Mouse (Mus musculus) left cerebral cortex, postnatal 25 days (tissue): ENCODE results near the gene Vmn2r86. TPM values are rescaled to one million over a fixed set of nuclear protein-coding genes. Genes with fewer than 3 reads are reported as not detected.
"Not testable (repeated sequence)": the region's sequence is repeated elsewhere in the genome, so short reads cannot be mapped to it uniquely, and the experiment has no call there.

Source experiments
- DNase-seq, 2 experiments: peaks; one replicate each; pipeline ENCODE4 v3.0.0; 2022; ENCODE audit warnings: low spot score in 2 of 2, mixed read lengths in 1 of 2
- intact Hi-C: fragments of 180-260 bp; cut with DNase I; formaldehyde crosslinking; loops from one replicate; pipeline ENCODE4 v1.15.1; 2025
- total RNA-seq, 2 experiments: library from RNA; stranded (reverse); gene quantifications; 2 replicates each; pipeline ENCODE4 v1.2.3; 2021

The Vmn2r86 gene
- under 1 TPM; 0.25 to 0.60 TPM for total RNA-seq

DNA sequence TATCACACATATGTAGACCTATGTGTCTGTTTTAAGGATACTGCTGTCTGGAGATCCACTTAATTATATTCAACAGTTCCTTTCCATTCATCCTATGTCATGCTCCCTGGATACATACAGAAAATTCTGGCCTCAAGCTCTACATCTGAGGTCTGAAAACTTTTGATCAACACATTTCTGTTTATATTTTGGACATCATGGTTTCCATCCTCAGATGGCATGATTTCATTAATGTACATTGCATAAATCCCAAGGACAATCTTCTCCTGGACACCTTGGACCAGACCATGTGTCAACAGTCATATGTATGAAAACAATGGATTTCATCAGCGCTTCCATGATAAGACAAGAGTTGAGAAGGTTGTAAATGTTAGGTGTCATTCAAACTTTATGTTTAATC, at the start of gene Vmn2r86:
Gene Vmn2r86, minus strand, starts transcription at position 101 of the 400 bp plus-strand sequence.
- DNase-seq, intact Hi-C loops: not testable (repeated sequence)

DNA sequence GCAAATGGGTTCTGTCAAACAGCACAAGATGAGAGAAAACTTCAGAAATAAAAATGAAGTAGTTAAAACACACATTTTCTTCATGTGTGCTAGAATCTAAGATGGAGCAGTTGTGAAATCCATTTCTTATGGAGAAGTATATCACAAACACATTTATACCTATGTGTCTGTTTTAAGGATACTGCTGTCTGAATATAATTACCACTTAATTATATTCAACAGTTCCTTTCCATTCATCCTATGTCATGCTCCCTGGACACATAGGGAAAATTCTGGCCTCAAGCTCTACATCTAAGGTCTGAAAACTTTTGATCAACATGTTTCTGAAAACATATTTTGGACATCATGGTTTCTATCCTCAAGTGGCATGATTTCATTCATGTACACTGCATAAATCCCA, 41.4 kb upstream of the Vmn2r86 start, which contains the start of gene Vmn2r87:
Gene Vmn2r87, minus strand, starts transcription at position 101 of the 400 bp plus-strand sequence.
- intact Hi-C loops: no loop called here
- no peak for DNase-seq

DNA sequence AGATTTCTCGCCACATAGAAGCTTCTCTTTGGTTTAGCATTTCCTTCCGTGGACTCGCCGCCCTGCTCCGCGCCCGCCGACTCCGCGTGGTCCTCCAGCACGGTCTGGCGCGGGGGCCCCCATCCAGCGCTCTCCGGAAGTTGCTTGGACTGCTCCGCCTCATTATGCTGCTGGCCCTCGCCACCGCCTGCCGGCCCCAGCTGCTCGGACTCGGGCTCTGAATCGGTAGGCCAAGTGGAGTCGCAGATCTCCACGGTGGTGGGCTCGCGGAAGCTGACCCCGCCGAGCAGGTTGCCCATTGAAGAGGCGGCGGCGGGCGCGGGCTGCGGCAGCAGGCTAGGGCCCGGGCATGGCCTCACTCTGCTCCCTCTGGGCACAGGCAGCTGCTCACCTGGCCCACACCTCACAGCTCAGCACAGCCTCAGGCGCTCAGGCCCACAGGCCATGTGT, 14.5 kb upstream of the Vmn2r86 start:
- peak; percentile 2 to 24 for DNase-seq
- intact Hi-C loops: no loop called here

DNA sequence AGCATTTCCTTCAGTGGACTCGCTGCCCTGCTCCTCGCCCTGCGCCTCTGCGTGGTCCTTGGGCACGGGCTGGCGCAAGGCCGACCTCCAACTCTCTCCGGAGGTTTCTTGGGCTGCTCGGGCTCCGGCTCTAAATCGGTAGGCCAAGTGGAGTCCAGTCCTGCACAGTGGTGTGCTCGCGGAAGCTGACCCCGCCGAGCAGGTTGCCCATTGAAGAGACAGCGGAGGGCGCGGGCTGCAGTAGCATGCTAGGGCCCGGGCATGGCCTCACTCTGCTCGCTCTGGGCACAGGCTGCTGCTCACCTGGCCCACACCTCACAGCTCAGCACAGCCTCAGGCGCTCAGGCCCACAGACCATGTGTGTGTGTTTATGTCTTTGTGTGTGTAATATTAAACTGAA, 11.1 kb downstream of the Vmn2r86 start:
- no peak for DNase-seq
- intact Hi-C loops: no loop called here

DNA sequence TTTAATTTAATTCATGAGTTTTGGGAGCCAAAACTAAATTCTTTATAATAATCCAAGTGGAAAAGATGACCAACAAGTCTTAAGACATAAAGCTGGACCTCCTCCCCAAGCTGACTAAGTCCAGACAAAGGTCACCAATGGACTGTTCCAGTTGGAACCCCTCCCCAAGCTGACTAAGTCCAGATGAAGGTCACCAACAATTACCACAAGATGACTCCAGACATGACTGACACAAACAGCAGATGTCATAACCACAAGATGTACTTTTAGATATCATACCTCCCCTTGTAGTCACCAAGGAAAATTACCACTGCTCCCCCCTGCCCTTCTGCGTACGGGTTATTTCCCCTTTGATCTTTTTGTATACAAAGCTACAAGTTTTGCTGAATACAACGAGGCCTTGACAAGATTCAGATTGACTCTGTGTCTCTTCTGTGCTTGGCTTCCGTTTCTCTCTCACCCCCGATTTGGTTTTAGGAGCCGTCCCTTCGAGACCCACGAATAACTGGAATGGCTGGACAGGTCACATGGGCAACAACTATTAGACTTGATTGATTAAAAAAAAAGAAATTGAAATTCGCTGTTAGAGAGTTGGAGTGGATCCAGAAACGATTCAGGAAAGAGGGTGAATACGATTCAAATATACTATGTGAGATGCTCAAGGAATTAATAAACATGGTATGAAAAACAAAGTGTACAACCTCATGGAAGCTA, 21.5 kb downstream of the Vmn2r86 start:
- DNase-seq, intact Hi-C loops: not testable (repeated sequence)

DNA sequence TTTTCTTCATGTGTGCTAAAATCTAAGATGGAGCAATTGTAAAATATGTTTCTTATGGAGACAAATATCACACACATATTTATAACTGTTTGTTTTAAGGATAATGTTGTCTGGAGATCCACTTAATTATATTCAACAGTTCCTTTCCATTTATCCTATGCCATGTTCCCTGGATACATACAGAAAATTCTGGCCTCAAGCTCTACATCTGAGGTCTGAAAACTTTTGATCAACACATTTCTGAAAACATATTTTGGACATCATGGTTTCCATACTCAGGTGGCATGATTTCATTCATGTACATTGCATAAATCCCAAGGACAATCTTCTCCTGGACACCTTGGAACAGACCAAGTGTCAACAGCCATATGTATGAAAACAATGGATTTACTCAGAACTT, 26.2 kb downstream of the Vmn2r86 start, which contains the start of gene Vmn2r85:
Gene Vmn2r85, minus strand, starts transcription at position 101 of the 400 bp plus-strand sequence.
- intact Hi-C loops, DNase-seq: not testable (repeated sequence)

DNA sequence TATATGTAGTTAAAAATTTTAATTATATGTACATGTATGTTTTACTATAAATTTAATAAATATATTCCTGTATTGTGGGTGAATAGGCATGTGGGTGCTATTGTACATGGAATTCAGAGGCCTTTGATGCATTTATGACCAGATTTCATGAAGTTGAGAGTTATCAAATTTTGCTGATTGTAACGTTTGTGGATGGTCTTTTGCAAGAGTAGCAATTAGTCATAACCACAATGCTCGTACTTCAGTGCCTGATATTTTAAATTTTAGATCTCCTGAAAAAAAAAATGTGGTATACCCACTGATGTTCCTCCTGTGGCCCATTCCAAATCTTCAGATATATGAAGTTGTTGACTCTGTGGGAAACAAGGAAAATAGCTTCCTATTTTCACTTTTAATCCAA, 33.5 kb downstream of the Vmn2r86 start:
- intact Hi-C loops, DNase-seq: not testable (repeated sequence)

DNA sequence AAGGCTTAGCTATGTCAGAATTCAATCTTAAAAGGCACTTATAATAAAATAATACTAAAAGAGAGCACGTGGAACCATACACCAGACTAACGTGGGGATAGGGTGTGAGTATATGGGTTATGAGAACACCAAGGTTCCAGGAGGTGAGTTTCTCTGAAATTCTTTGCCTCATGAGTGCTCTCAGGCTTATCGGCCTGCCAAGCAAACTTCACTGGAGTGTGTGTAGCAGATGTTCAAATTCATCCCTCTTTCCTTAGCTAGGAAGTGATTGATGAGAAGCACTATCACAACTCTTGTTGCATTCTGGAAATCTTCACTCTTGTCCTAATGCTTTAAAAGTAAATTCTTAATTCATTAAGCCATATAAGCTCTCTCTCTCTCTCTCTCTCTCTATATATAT, 35.4 kb downstream of the Vmn2r86 start:
- intact Hi-C loops: no loop called here
- DNase-seq: no peak

DNA sequence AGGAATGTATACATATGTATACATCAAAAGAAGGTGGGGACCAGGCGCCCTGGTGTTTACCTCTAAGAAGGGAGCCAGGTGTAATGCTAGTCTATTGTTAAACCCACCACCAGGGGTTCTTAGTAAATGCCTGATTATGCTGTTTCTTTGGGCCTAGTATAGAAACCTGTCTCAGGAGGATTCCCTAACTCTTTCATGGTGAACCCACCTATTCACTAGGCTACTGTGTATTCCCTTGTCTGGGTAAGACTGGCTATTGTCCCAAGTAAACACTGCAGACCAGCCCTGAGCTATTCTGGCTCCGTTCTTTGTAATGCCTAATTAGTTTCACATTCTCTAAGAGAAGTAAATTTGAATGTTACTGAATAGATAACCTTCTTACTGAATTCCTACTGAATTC, 35.9 kb downstream of the Vmn2r86 start:
- DNase-seq, intact Hi-C loops: not testable (repeated sequence)

DNA sequence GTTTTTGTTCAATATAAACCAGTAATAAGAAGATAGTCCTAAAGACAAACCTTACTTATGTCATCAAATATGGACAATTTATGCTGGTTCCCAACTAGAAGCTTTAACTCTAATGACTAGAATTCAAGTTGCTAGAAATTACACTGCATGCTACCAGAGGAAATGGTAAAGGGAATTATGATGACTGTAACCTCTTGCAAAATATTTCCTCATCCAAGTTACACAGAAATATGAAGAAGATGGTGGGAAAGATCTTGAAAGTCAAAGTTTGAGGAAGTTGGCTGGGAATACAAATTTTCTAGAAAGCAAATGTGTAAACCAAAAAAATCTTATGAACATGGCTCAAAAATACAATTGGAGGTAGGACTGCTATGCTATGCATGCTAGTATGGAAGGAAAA, 39.5 kb downstream of the Vmn2r86 start:
- intact Hi-C loops, DNase-seq: not testable (repeated sequence)

DNA sequence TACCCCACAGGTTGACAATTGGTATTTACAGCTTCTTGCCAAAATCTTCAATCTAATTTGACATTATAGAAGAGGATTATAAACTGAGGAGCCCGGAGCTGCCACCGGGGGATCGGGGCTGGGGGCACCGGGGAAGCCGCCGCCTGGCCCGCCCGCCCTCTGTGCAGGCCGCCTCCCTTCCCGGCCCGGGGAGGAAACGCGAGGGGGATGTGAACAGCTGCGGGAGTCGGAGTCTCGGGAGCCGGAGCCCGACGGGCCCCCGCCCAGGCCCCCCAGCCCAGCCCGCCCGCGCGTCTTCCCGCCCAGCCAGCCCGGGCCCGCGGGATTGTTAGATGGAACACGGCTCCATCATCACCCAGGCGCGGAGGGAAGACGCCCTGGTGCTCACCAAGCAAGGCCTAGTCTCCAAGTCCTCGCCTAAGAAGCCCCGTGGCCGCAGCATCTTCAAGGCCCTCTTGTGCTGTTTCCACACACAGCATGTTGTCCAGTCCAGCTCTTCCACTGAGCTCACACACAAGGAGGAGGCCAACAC, 43.6 kb downstream of the Vmn2r86 start:
- DNase-seq, intact Hi-C loops: not testable (repeated sequence)

DNA sequence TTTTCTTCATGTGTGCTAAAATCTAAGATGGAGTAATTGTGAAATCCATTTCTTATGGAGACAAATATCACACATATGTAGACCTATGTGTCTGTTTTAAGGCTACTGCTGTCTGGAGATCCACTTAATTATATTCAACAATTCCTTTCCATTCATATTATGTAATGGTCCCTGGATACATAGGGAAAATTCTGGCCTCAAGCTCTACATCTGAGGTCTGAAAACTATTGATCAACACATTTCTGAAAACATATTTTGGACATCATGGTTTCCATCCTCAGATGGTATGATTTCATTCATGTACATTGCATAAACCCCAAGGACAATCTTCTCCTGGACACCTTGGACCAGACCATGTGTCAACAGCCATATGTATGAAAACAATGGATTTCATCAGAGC, 61.6 kb downstream of the Vmn2r86 start, which contains the start of gene Vmn2r84:
Gene Vmn2r84, minus strand, starts transcription at position 101 of the 400 bp plus-strand sequence.
- intact Hi-C loops: no loop called here
- no peak for DNase-seq

Other genes starting within 250 kb of the Vmn2r86 start
- not detected for gene Olfr827, start 241.6 kb downstream of the Vmn2r86 start, total RNA-seq
- gene Neurod4, start 175.8 kb downstream of the Vmn2r86 start, total RNA-seq: under 1 TPM; 0.23 to 0.25 TPM
- 1 to 10 TPM; 2.2 to 2.4 TPM for gene Tespa1, start 133.2 kb downstream of the Vmn2r86 start, total RNA-seq
- gene Vmn2r84, start 61.7 kb downstream of the Vmn2r86 start, total RNA-seq: under 1 TPM; 0.46 to 0.48 TPM
- 1 to 10 TPM in 1 of 2 experiments, under 1 TPM in 1; 0.87 to 1.4 TPM for gene Vmn2r85, start 26.3 kb downstream of the Vmn2r86 start, total RNA-seq
- 1 to 10 TPM; 1.2 to 1.8 TPM for gene Vmn2r87, start 41.3 kb upstream of the Vmn2r86 start, total RNA-seq